Mouse (Mus musculus) stomach, postnatal 0 days (tissue): ENCODE measurements around the gene Lgi1.

ENCODE experiments used
- CTCF ChIP-seq: IDR thresholded peaks from 2 replicates; pipeline ENCODE4 v1.5.1; 2016; ENCODE audit warnings: antibody characterized with exemption, low read depth, mild to moderate bottlenecking, moderate library complexity
- EP300 ChIP-seq: optimal IDR thresholded peaks from 2 replicates; pipeline ENCODE3; 2016; ENCODE audit warnings: antibody characterized with exemption

- TF ChIP-seq CTCF (no peak), EP300 (no peak)
These were observed 31.8 kb upstream of the Lgi1 start for GRCm38 (mm10) chr19:38232516-38232915.
